Mouse (Mus musculus): ENCODE measurements around the gene Sytl2. TPM values are rescaled to one million over a fixed set of nuclear protein-coding genes. Genes with fewer than 3 reads are reported as not detected.
A peak's percentile ranks its signal among the peaks of the same experiment; 100 is the strongest.

Sytl2 gene
- 7.7 and 7.8 TPM in 2 replicates for polyA plus RNA-seq (2015; fragmentation: Nextera tagmentation; extraction: Ambion mirVana)

DNA sequence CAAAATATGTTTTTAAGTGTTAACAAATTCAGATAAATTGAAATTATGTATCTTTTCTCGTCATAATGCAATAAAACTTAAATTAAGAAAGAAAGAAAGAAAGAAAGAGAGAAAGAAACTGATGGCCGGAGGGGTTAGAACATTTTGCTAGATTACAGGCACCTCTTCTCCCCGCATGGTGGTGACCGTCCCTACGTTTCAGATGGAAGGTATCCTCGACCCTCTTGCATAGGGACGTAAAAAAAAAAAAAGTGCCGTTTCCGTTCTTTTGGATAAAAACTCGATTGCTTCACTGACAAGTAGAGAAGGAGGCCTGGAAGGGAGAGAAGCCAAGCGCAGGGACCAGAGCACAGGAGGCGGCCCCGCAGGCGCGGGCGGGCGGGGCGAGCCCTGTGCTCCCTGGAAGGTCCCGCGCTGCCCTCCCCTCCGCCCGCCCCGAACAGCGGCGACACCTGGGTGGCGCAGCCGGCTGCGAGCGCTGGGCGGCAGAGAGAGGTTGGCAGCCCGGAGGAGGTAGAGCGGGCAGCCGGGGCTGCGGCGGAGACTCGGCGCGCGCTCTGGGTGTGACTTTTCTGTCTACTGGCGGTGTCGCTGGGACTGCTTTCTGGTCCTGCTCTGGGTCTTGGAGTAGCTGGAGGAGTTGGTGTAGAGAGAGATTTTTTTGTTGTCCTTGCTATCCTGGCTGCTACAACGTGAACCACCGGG lies at the start of gene Sytl2:
TSS of gene Sytl2 (plus strand) at position 311 of the 705 bp plus-strand sequence.
- WGBS: 1% methylated on average over 43 of the region's 43 CpGs
- Histone ChIP-seq H3K4me1 (ENCODE audit: control insufficient read depth, insufficient read depth, low read length) (0 out of 2 replicates have a peak, but pooled peaks cover 3% of the 10 kb centered on the region), H3K9me3 (replicated peaks; ENCODE audit: control insufficient read depth, low read length) (peaks cover 5% of the 10 kb centered on the region; the same call in 1 of the 2 replicates), H3K27ac (ENCODE audit: low read length) (no peak within 1 kb of the TSS), H3K4me2 (ENCODE audit: low read depth, low read length) (peak within 1 kb of the TSS; percentile 100), H3K27me3 (ENCODE audit: control insufficient read depth, insufficient read depth, low read length) (no peaks in the 10 kb centered on the region; the same call in 1 of the 2 replicates), H3K9ac (ENCODE audit: low read length) (peak within 1 kb of the TSS; percentile 77), H3K4me3 (ENCODE audit: low read length) (peak within 1 kb of the TSS; percentile 69), H3K36me3 (ENCODE audit: control insufficient read depth, insufficient read depth) (no peaks in the 10 kb centered on the region)
- peak; percentile 77 for ATAC-seq (replicated peaks; ENCODE audit: extremely low read depth, insufficient read depth, low FRiP score)

DNA sequence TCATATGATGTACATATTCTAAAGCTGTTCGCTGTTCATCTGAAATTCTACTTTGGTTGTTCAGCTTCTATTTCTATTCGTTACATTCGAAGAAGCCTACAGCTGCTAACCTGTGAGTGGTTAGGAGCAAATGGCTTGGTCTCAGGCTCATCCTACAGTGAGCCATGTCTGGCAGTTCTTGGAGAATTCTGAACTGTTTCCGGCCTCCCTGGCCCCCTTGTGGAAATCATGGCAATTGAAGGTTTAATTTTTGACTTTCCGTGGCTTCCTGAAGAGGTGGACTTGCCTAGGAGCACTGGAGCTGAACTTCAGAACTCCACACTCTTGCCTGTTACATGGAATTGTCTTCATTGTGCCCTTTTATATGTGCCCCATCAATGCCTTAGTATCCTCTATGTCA lies 49.1 kb upstream of the Sytl2 start:
- H3K9me3 ChIP-seq (replicated peaks; ENCODE audit: control insufficient read depth, low read length): no peaks in the 10 kb centered on the region
- no peaks in the 10 kb centered on the region for H3K27me3 ChIP-seq (ENCODE audit: control insufficient read depth, insufficient read depth, low read length)
- ATAC-seq (replicated peaks; ENCODE audit: extremely low read depth, insufficient read depth, low FRiP score): no peak
- H3K4me2 ChIP-seq (ENCODE audit: low read depth, low read length): no peak overlapping the region
- WGBS: 61% methylated on average over 5 of the region's 5 CpGs
- H3K27ac ChIP-seq (ENCODE audit: low read length): no peak overlapping the region
- no peaks in the 10 kb centered on the region for H3K4me1 ChIP-seq (ENCODE audit: control insufficient read depth, insufficient read depth, low read length)
- no peak overlapping the region for H3K9ac ChIP-seq (ENCODE audit: low read length)
- H3K36me3 ChIP-seq (ENCODE audit: control insufficient read depth, insufficient read depth): no peaks in the 10 kb centered on the region
- no peak overlapping the region for H3K4me3 ChIP-seq (ENCODE audit: low read length)

- no peak; the same call in 1 of the 2 replicates for ATAC-seq (replicated peaks; ENCODE audit: extremely low read depth, insufficient read depth, low FRiP score)
- no peaks in the 10 kb centered on the region for H3K27me3 ChIP-seq (ENCODE audit: control insufficient read depth, insufficient read depth, low read length)
- no peak overlapping the region for H3K27ac ChIP-seq (ENCODE audit: low read length)
- no peaks in the 10 kb centered on the region for H3K4me1 ChIP-seq (ENCODE audit: control insufficient read depth, insufficient read depth, low read length)
- no peaks in the 10 kb centered on the region for H3K36me3 ChIP-seq (ENCODE audit: control insufficient read depth, insufficient read depth)
- no peak overlapping the region for H3K4me2 ChIP-seq (ENCODE audit: low read depth, low read length)
- H3K9me3 ChIP-seq (replicated peaks; ENCODE audit: control insufficient read depth, low read length): no peaks in the 10 kb centered on the region
- H3K4me3 ChIP-seq (ENCODE audit: low read length): no peak overlapping the region
- 79% methylated on average over 2 of the region's 2 CpGs for WGBS
- H3K9ac ChIP-seq (ENCODE audit: low read length): no peak overlapping the region
Measured at GRCm38 (mm10) chr7:90258701-90259100, 43.4 kb upstream of the Sytl2 start.

DNA sequence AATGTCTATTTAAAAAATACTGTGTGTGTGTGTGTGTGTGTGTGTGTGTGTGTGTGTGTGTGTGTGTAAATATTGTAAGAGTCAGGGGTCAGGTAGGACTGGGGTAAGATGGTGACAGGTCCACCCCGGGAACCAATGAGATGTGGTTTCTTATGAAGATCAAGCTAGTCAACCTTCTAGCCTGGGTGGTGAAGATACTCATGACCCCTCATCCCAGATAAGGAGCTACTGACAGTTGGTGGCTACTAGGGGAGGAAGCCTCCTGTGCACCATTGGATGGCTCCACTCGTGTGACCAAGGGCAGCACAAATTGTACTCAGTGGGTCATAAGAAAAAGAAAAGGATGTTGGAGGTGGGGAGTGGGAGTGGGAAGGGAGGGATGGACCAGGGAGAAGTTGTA lies 42.2 kb upstream of the Sytl2 start:
- WGBS: 69% methylated on average over 2 of the region's 2 CpGs
- no peak overlapping the region for H3K9ac ChIP-seq (ENCODE audit: low read length)

GRCm38 (mm10) chr7:90261902-90262599 lies 40.0 kb upstream of the Sytl2 start:
- WGBS: 31% methylated on average over 7 of the region's 7 CpGs
- Histone ChIP-seq H3K9me3 (replicated peaks; ENCODE audit: control insufficient read depth, low read length) (no peaks in the 10 kb centered on the region), H3K27me3 (ENCODE audit: control insufficient read depth, insufficient read depth, low read length) (no peaks in the 10 kb centered on the region), H3K4me2 (ENCODE audit: low read depth, low read length) (no peak overlapping the region), H3K27ac (ENCODE audit: low read length) (no peak overlapping the region), H3K4me3 (ENCODE audit: low read length) (no peak overlapping the region), H3K9ac (ENCODE audit: low read length) (no peak overlapping the region), H3K36me3 (ENCODE audit: control insufficient read depth, insufficient read depth) (no peaks in the 10 kb centered on the region), H3K4me1 (ENCODE audit: control insufficient read depth, insufficient read depth, low read length) (peaks cover 4% of the 10 kb centered on the region)
- no peak for ATAC-seq (replicated peaks; ENCODE audit: extremely low read depth, insufficient read depth, low FRiP score)

More for the DNA sequence above, 42.2 kb upstream of the Sytl2 start:
- Histone ChIP-seq H3K27ac (ENCODE audit: low read length) (no peak overlapping the region), H3K9me3 (replicated peaks; ENCODE audit: control insufficient read depth, low read length) (no peaks in the 10 kb centered on the region), H3K27me3 (ENCODE audit: control insufficient read depth, insufficient read depth, low read length) (no peaks in the 10 kb centered on the region), H3K36me3 (ENCODE audit: control insufficient read depth, insufficient read depth) (no peaks in the 10 kb centered on the region), H3K4me3 (ENCODE audit: low read length) (no peak overlapping the region), H3K4me2 (ENCODE audit: low read depth, low read length) (no peak overlapping the region), H3K4me1 (ENCODE audit: control insufficient read depth, insufficient read depth, low read length) (no peaks in the 10 kb centered on the region)
- no peak for ATAC-seq (replicated peaks; ENCODE audit: extremely low read depth, insufficient read depth, low FRiP score)

GRCm38 (mm10) chr7:90265289-90265970 lies 36.6 kb upstream of the Sytl2 start, which contains the start of gene Ccdc83:
Gene Ccdc83, minus strand, starts transcription at chr7:90265777.
- H3K4me2 ChIP-seq (ENCODE audit: low read depth, low read length): peak within 1 kb of the TSS; percentile 68
- peaks cover 4% of the 10 kb centered on the region for H3K4me1 ChIP-seq (ENCODE audit: control insufficient read depth, insufficient read depth, low read length)
- ATAC-seq (replicated peaks; ENCODE audit: extremely low read depth, insufficient read depth, low FRiP score): peak; percentile 37
- H3K9ac ChIP-seq (ENCODE audit: low read length): peak within 1 kb of the TSS; percentile 51
- no peaks in the 10 kb centered on the region for H3K9me3 ChIP-seq (replicated peaks; ENCODE audit: control insufficient read depth, low read length)
- no peaks in the 10 kb centered on the region for H3K36me3 ChIP-seq (ENCODE audit: control insufficient read depth, insufficient read depth)
- no peak within 1 kb of the TSS for H3K27ac ChIP-seq (ENCODE audit: low read length)
- H3K4me3 ChIP-seq (ENCODE audit: low read length): peak within 1 kb of the TSS; percentile 36
- WGBS: 4% methylated on average over 28 of the region's 28 CpGs
- H3K27me3 ChIP-seq (ENCODE audit: control insufficient read depth, insufficient read depth, low read length): no peaks in the 10 kb centered on the region

GRCm38 (mm10) chr7:90270141-90270540 lies 31.9 kb upstream of the Sytl2 start:
- Histone ChIP-seq H3K4me2 (ENCODE audit: low read depth, low read length) (no peak overlapping the region), H3K9ac (ENCODE audit: low read length) (no peak overlapping the region), H3K36me3 (ENCODE audit: control insufficient read depth, insufficient read depth) (no peaks in the 10 kb centered on the region), H3K27ac (ENCODE audit: low read length) (no peak overlapping the region), H3K4me1 (ENCODE audit: control insufficient read depth, insufficient read depth, low read length) (peaks cover 3% of the 10 kb centered on the region), H3K4me3 (ENCODE audit: low read length) (no peak overlapping the region), H3K27me3 (ENCODE audit: control insufficient read depth, insufficient read depth, low read length) (no peaks in the 10 kb centered on the region), H3K9me3 (replicated peaks; ENCODE audit: control insufficient read depth, low read length) (no peaks in the 10 kb centered on the region)
- no peak for ATAC-seq (replicated peaks; ENCODE audit: extremely low read depth, insufficient read depth, low FRiP score)
- 62% methylated on average over 3 of the region's 3 CpGs for WGBS

DNA sequence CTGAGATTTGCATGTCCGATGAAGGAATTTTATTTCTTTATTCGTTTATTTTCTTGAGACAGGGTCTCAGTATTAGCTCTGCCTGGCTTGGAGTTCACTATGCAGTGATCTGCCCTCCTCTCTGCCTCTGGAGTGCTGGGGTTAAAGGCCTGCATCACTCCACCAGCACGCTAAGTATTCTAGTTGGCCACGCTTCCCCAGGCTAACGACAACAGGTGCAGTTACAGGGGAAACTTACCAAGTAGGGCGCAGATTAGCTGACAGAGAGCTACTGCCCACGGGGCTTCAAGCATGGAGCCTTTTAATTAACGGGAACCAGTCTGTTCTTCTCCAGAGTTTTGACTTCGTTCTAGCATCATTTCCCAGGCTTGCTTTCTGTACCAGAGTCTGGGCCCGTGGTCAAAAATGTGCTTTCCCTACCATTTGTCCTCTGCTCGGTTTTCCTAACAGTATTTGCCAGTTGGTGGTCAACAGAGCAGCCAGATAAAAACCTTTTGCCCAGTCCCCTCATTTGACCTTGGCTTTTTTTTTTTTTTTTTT lies 27.4 kb upstream of the Sytl2 start:
- 57% methylated on average over 11 of the region's 11 CpGs for WGBS
- Histone ChIP-seq H3K4me1 (ENCODE audit: control insufficient read depth, insufficient read depth, low read length) (no peaks in the 10 kb centered on the region), H3K4me3 (ENCODE audit: low read length) (no peak overlapping the region), H3K9me3 (replicated peaks; ENCODE audit: control insufficient read depth, low read length) (no peaks in the 10 kb centered on the region), H3K9ac (ENCODE audit: low read length) (no peak overlapping the region), H3K36me3 (ENCODE audit: control insufficient read depth, insufficient read depth) (no peaks in the 10 kb centered on the region), H3K27me3 (ENCODE audit: control insufficient read depth, insufficient read depth, low read length) (no peaks in the 10 kb centered on the region), H3K4me2 (ENCODE audit: low read depth, low read length) (no peak overlapping the region), H3K27ac (ENCODE audit: low read length) (no peak overlapping the region)
- no peak for ATAC-seq (replicated peaks; ENCODE audit: extremely low read depth, insufficient read depth, low FRiP score)
